Mouse (Mus musculus) liver, embryonic 14.5 days (tissue): ENCODE measurements around the gene Mal.

Experiments
- CTCF ChIP-seq: IDR thresholded peaks from 2 replicates; pipeline ENCODE4 v1.5.1; 2016; ENCODE audit warnings: antibody characterized with exemption, low read depth, control low read depth
- EP300 ChIP-seq: IDR thresholded peaks from 2 replicates; pipeline ENCODE4 v1.6.1; 2016; ENCODE audit warnings: antibody characterized with exemption, low read depth

- TF ChIP-seq EP300 (no peak), CTCF (peak; percentile 39)
Measured at GRCm38 (mm10) chr2:127608234-127608633, 48.3 kb downstream of the Mal start.
